Mouse (Mus musculus): ENCODE results near the gene Mfsd9. TPM values are rescaled to one million over a fixed set of nuclear protein-coding genes. Genes with fewer than 3 reads are reported as not detected.

Mfsd9 gene
- 1.1 and 1.8 TPM in 2 replicates for polyA plus RNA-seq (2012; rRNA removed)

DNA sequence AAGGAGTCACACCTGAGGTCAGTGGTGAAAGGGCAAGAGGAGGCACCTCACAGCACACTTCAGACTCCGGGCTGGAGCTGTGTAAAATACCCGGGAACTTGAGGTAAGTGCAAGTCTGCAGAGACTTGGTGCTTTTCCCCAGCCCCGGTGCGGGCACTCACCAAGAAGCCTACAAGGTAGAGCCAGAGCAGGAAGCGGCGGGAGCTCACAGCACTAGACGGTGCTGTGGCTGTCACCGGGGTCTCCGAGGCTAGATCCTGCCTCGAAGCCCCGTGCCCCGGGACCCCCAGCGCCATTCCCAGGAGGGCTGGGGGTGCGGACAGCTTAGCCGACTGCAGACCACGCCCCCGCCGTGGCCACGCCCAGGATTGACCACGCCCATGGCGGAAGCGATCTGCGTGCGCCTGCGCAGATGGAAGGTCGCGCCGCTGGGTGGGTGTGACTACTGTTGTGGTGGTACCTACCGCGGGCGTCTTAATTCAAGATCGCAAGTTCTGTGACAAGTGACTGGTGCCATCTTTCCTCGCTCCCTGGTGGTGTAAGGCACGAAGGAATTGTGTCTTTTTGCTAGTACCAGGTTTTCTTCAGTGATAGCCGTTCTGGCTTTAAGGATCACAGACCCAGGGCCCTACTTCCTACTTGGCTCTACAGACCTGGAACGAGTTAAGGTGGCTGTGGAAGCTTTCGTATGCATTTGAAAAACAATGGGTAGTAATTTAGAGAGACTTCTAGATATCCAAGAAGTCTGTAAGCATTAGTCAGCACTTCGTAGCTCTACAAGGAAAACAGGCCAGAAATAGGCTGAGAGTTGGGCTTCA, at the start of gene Mfsd9:
TSS of gene Mfsd9 (minus strand) at position 364 of the 818 bp plus-strand sequence.

DNA sequence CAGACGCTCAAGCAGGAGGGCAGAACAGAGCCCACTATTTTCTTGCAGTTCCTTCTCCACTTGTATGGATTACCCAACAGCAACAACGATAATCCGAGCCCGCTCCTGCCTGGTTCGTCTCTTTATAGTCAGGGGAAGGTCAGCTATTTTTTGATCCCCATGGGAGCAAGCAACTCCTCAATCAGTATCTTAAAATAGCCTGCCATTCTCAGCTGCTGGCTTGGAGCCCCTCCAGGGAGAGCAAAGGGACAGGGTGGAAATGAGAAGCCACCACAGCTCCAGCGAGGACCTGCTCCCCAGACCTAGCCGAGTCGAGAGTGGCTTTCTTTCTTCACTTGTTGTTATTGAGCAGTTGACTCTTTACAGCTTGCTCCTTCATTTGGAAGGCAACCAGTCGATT, 14.9 kb upstream of the Mfsd9 start, which contains the start of gene Tmem182:
TSS of gene Tmem182 (plus strand) at position 251 of the 400 bp plus-strand sequence.

Other genes starting within 250 kb of the Mfsd9 start
- gene Slc9a4, start 210.6 kb downstream of the Mfsd9 start, polyA plus RNA-seq (2012; rRNA removed), result not detected in 2 replicates
- gene Slc9a2, start 110.1 kb downstream of the Mfsd9 start, polyA plus RNA-seq (2012; rRNA removed), result 0.05 and 0.09 TPM in 2 replicates
- 0.18 and 0.65 TPM in 2 replicates for gene Tmem182, start 14.9 kb upstream of the Mfsd9 start, polyA plus RNA-seq (2012; rRNA removed)

Measured in central nervous system, embryonic 11.5 days (tissue).